Mouse (Mus musculus) lung, embryonic 16.5 days (tissue): ENCODE results near the gene Osbp2. TPM values are rescaled to one million over a fixed set of nuclear protein-coding genes. Genes with fewer than 3 reads are reported as not detected.

ENCODE experiments used
- ATAC-seq: fragments of 200-750 bp; cut with Nextera tagmentation; 2 replicates; pipeline ENCODE4 v1.8.0; 2017; ENCODE audit warnings: low read depth, mild to moderate bottlenecking, moderate library complexity
- H3K27ac ChIP-seq: fragments of 300-500 bp; sonication (generic); 2 replicates; pipeline ENCODE4 v1.5.1; 2014; ENCODE audit warnings: mild to moderate bottlenecking, control low read depth, low read length
- H3K27me3 ChIP-seq: fragments of 300-500 bp; sonication (generic); 2 replicates; pipeline ENCODE4 v1.6.1; 2014; ENCODE audit warnings: low read depth, low read length, mixed read lengths; ENCODE audit not compliant: control insufficient read depth, insufficient read depth
- H3K36me3 ChIP-seq: fragments of 300-500 bp; sonication (generic); 2 replicates; pipeline ENCODE4 v1.6.1; 2014; ENCODE audit warnings: low read length; ENCODE audit not compliant: control insufficient read depth, insufficient read depth
- H3K4me1 ChIP-seq: fragments of 300-500 bp; sonication (generic); replicated peaks from 2 replicates; pipeline ENCODE4 v1.6.1; 2014; ENCODE audit warnings: low read length, mixed read lengths; ENCODE audit not compliant: control insufficient read depth, insufficient read depth
- H3K4me2 ChIP-seq: fragments of 300-500 bp; sonication (generic); 2 replicates; pipeline ENCODE4 v1.6.1; 2014; ENCODE audit warnings: low read depth, low read length, control low read depth
- H3K4me3 ChIP-seq: fragments of 300-500 bp; sonication (generic); 2 replicates; pipeline ENCODE4 v1.5.1; 2014; ENCODE audit warnings: mild to moderate bottlenecking, low read length, control low read depth
- H3K9ac ChIP-seq: fragments of 300-500 bp; sonication (generic); 2 replicates; pipeline ENCODE4 v1.6.1; 2014; ENCODE audit warnings: low read length, control low read depth
- H3K9me3 ChIP-seq: fragments of 300-500 bp; sonication (generic); 2 replicates; pipeline ENCODE4 v1.6.1; 2016; ENCODE audit warnings: low read length; ENCODE audit not compliant: control insufficient read depth
- WGBS: fragments of 180-500 bp; shearing (Covaris S2); extraction: QIAGEN DNeasy Blood & Tissue Kit; methylation state at CpG from one replicate; pipeline ENCODE4 v1.1.7; 2014; 5-methylcytosine and 5-hydroxymethylcytosine counted together
- polyA plus RNA-seq: library from polyadenylated mRNA; unstranded; fragments of >200 nt; fragmentation: Nextera tagmentation; extraction: Ambion mirVana; gene quantifications from 2 replicates; pipeline ENCODE4 v1.2.1, GENCODE M21; 2015

Osbp2 gene
- polyA plus RNA-seq, 1 experiment from 2014 or later = 0.23 TPM

DNA sequence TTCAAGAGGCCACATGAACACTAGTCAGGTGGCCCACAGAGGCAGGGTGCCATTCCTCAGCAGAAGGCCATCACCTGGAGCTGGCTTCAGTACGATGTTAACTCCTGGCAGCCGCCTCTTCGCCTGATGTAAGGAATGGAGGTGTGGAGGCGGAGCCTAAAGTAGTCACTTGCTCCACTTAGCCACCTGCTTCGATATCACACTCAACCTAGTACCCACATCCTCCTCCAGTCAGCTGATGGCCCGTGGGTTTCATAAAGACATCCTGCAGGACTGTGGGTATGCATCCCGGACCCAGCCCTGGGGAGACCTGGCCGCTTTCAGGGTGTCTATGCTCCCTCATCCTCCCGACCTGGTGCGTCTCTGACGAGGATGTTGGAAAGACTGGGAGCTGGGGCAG is 128.0 kb downstream of the Osbp2 start:
- Histone ChIP-seq H3K4me1 (no peaks in the 10 kb centered on the region), H3K4me3 (no peak overlapping the region), H3K4me2 (no peak overlapping the region), H3K9me3 (no peaks in the 10 kb centered on the region), H3K27ac (no peak overlapping the region), H3K36me3 (no peaks in the 10 kb centered on the region), H3K9ac (no peak overlapping the region), H3K27me3 (no peaks in the 10 kb centered on the region)
- 71% methylated on average over 11 of the region's 11 CpGs for WGBS
- no peak for ATAC-seq

DNA sequence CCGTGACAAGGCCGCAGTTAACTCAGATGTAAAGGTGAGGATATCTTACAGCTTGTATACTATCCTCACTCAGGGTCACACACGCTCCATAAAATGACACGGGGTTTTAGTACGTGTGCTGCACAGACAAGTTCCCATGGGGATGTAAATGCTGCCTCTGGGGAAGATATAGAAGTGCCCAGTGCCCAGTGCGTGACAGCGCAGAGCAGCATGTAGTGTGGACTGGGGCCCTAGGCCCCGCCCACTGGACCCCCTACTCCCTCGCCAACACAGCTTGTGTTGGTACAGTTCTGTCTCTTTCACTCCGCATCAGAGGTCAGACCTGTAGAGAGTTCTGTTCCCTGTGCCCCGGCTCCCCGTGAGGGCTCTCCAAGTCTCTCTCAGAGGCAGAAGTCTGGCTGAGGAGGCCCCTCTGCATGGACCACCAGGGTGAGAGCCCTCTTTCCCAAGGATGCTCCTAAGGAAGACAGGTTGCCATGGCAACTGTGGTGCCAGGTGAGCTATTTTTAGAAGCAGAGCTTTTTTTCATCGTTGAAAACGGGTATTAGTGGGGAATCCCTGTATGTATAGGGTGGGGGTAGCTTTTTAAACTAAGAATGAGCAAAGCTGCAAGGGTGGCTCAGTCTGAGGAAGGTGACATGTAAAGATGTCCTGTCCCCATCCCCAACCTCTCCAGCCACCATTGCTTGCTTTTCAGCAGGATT is 129.6 kb downstream of the Osbp2 start:
- Histone ChIP-seq H3K36me3 (no peaks in the 10 kb centered on the region), H3K9ac (no peak overlapping the region), H3K27me3 (no peaks in the 10 kb centered on the region), H3K4me3 (no peak overlapping the region), H3K9me3 (no peaks in the 10 kb centered on the region), H3K4me2 (no peak overlapping the region), H3K27ac (no peak overlapping the region), H3K4me1 (no peaks in the 10 kb centered on the region)
- 67% methylated on average over 14 of the region's 14 CpGs for WGBS
- ATAC-seq = no peak

DNA sequence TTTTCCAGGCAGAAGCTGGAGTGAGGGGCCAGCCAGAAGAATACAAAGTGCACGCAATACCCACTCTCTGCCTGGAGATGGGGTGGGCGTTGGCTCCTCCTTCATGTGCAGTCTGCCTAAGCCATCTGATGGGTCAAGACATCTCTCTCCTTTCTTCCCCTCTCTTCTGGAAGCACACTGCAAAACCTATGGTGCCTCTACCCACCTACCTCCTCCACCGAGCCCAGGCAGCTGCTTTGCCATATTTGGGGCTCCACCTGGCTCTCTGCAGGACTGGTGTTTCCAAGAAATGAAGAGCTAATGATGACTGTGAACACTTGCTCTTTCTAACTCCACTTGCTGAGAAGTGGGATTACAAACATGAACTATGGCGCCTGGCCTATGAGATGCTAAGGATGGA is 132.2 kb downstream of the Osbp2 start:
- Histone ChIP-seq H3K4me2 (no peak overlapping the region), H3K9me3 (no peaks in the 10 kb centered on the region), H3K4me3 (no peak overlapping the region), H3K36me3 (no peaks in the 10 kb centered on the region), H3K4me1 (no peaks in the 10 kb centered on the region), H3K9ac (no peak overlapping the region), H3K27me3 (no peaks in the 10 kb centered on the region), H3K27ac (no peak overlapping the region)
- no peak for ATAC-seq
- 71% methylated on average over 4 of the region's 4 CpGs for WGBS

DNA sequence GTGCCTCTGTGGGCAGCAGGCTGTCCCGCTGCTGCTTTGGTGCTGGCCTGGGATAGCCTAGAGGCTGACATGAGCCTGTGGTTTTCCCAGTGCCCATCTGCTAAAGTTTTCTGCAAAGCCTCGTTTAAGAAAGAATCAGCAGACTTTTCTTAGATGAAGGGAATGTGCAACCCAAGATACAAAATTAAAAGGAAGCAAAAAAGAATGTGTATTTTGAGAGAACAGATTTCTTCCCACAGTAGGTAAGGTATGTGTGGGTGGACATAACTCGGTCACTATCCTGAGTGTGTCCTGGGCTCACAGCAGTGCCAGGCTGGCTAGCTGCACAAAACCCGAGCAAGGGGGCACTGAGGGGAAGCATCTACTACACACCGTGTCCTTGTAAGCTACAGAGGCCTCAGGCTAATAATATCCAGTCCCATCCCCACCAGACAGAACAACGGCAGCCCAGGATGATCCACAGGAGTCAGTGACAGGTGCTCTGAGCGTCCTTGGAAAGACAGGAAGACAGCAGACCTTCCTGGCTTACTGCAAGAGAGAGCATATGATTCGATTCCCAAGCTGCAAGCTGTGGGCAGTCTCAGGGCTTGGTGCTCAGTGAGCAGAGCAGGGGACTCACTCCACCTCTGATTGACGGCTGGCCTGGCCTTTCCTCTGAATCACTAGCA is 136.1 kb downstream of the Osbp2 start:
- 69% methylated on average over 9 of the region's 9 CpGs for WGBS
- no peaks in the 10 kb centered on the region for H3K9me3 ChIP-seq
- no peaks in the 10 kb centered on the region for H3K4me1 ChIP-seq
- H3K27ac ChIP-seq = no peak overlapping the region
- H3K27me3 ChIP-seq = no peaks in the 10 kb centered on the region
- H3K4me3 ChIP-seq = no peak overlapping the region
- no peak for ATAC-seq
- no peak overlapping the region for H3K9ac ChIP-seq
- no peaks in the 10 kb centered on the region for H3K36me3 ChIP-seq
- no peak overlapping the region for H3K4me2 ChIP-seq

DNA sequence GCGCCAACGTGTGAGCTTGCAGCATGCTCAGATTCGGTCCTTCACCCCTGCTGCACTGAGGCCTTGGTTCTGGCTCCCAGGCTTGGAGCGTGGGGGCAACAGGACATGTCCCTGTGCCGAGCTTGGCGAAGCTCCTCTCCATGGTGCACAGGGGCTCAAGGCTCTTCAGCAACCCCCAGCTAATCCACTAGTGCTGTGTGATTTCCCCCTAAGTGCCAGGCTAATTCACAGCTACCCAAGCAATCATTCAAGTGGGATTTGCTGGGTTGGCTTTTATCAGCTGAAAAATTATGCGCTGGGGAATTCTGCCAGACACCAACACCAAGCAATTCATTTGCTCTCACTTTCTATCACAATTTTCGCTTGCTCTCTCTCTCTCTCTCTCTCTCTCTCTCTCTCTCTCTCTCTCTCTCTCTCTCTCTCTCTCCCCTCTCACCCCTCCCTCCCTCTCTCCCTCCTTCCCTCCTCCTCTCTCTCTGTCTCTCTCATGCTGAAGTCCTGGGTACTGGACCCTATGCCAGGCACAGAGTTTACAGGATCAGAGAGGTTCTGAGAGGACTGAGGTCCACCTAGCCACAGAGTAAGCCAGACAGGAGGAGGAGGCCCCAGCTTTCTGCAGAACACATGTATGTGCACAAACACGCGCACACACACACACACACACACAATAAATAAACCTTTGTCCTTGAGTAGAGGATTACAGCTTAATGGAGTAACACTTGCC is 138.2 kb downstream of the Osbp2 start:
- Histone ChIP-seq H3K27ac (no peak overlapping the region), H3K4me3 (no peak overlapping the region)

DNA sequence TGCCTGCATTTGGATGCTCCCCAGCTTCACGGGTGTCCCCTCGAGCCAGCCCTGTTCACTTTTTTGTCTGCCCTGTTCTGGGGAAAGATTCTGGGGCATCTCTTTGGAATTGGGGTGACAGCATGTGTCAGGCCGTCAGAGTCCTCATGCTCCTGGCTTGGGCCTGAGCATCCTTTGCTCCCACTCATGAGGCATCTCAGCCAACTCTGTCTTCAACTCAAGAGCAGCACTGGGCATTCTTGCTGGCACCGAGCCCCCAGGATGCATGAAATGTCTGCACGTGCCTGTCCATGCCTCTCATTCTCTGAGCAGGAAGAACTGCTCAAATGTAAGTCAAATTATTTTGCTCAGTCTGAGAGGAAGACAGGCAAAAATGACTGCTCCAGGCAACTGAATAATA is 139.0 kb downstream of the Osbp2 start:
- Histone ChIP-seq H3K9ac (no peak overlapping the region), H3K36me3 (no peaks in the 10 kb centered on the region), H3K4me2 (no peak overlapping the region), H3K27me3 (no peaks in the 10 kb centered on the region), H3K4me1 (peaks cover 5% of the 10 kb centered on the region; the same call in 1 of the 2 replicates), H3K27ac (no peak overlapping the region), H3K4me3 (no peak overlapping the region), H3K9me3 (no peaks in the 10 kb centered on the region)
- 60% methylated on average over 5 of the region's 5 CpGs for WGBS
- no peak for ATAC-seq

More for the DNA sequence above, 138.2 kb downstream of the Osbp2 start:
- H3K4me1 ChIP-seq = peaks cover 5% of the 10 kb centered on the region; the same call in 1 of the 2 replicates
- WGBS = 42% methylated on average over 10 of the region's 10 CpGs
- no peaks in the 10 kb centered on the region for H3K36me3 ChIP-seq
- H3K9me3 ChIP-seq = no peaks in the 10 kb centered on the region
- H3K4me2 ChIP-seq = no peak overlapping the region
- H3K27me3 ChIP-seq = no peaks in the 10 kb centered on the region
- no peak overlapping the region for H3K9ac ChIP-seq
- no peak for ATAC-seq

DNA sequence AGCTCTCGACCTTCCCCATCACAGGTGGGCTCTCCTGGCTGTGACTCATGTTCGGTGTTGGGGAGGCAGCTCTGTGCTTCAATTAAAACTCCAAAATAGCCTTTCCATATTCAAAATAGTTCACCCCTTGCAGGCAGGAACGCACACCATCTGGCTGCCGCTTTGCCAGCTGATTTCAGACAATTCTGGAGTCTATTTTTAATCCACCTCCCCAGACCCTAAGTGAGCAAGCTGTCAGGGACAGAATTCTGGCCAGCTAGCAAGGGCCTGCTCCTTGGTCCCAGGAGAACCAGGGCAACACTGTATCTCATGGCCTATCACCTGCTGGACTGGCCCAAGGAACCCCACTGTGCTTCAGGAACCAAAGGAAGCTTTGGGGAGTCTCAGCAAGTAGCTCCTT is 139.8 kb downstream of the Osbp2 start:
- WGBS = 66% methylated on average over 4 of the region's 4 CpGs
- no peak for ATAC-seq
- Histone ChIP-seq H3K36me3 (no peaks in the 10 kb centered on the region), H3K9ac (no peak overlapping the region), H3K27me3 (no peaks in the 10 kb centered on the region), H3K4me2 (no peak overlapping the region), H3K4me3 (no peak overlapping the region), H3K4me1 (peaks cover 5% of the 10 kb centered on the region; the same call in 1 of the 2 replicates), H3K9me3 (no peaks in the 10 kb centered on the region), H3K27ac (no peak overlapping the region)

DNA sequence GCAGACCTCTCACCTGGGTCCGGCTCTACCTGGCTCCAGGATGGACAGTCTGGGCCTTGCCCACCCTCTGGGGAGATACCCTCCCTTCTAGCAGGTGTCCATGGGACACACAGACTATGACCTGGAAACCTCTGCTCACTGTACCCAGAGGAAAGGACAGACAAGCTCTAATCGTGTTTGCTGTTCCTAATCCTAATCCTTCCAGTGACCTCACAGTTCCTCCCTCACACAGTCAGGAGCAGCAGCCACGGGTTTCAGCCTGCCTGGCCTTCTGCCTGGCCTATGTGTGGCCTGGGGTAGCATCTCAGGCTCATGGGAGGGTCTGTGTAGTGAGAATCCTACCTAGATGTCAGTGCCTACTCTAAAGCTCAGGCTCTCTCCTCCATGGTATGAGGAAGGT is 140.8 kb downstream of the Osbp2 start:
- H3K9me3 ChIP-seq = no peaks in the 10 kb centered on the region
- no peaks in the 10 kb centered on the region for H3K27me3 ChIP-seq
- no peak overlapping the region for H3K9ac ChIP-seq
- no peak overlapping the region for H3K27ac ChIP-seq
- no peak for ATAC-seq
- no peak overlapping the region for H3K4me2 ChIP-seq
- 56% methylated on average over 3 of the region's 3 CpGs for WGBS
- peaks cover 5% of the 10 kb centered on the region; the same call in 1 of the 2 replicates for H3K4me1 ChIP-seq
- no peaks in the 10 kb centered on the region for H3K36me3 ChIP-seq
- H3K4me3 ChIP-seq = no peak overlapping the region

DNA sequence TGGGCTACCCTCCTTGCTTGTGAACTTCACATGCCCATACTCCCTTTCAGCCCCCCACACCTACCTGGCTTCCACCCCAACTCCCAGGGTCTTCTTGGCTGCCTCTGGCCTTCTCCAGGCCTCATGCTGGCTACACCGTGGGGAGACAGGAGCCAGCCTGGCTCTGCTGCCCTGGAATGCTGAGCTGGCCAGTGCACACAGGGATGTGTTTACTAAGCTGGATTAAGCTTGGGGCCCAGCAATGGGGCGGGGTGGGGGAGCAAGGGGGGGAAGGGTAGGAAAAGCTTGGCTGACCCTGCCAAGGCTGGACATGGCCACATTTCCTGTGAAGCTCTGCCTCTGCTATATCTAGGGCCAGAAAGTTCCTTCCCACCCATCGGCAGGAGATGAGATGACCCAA is 141.7 kb downstream of the Osbp2 start:
- H3K36me3 ChIP-seq = no peaks in the 10 kb centered on the region
- WGBS = 20% methylated on average over 3 of the region's 3 CpGs
- 0 out of 2 replicates have a peak, but pooled peaks have one; percentile 17 for ATAC-seq
- H3K9me3 ChIP-seq = no peaks in the 10 kb centered on the region
- no peak overlapping the region for H3K27ac ChIP-seq
- no peak overlapping the region for H3K9ac ChIP-seq
- H3K27me3 ChIP-seq = no peaks in the 10 kb centered on the region
- peaks cover 5% of the 10 kb centered on the region; the same call in 1 of the 2 replicates for H3K4me1 ChIP-seq
- H3K4me3 ChIP-seq = no peak overlapping the region
- no peak overlapping the region for H3K4me2 ChIP-seq
